Mouse (Mus musculus) activated CD4-positive, CD25-positive, alpha-beta regulatory T cell (primary cell): Measurements from ENCODE around the gene Gm5458. TPM values are rescaled to one million over a fixed set of nuclear protein-coding genes. Genes with fewer than 3 reads are reported as not detected.

Experiments used
- polyA plus RNA-seq, 2 experiments: library from polyadenylated mRNA; unstranded; fragments of 100-300 nt; shearing (Covaris generic); gene quantifications; one replicate each; pipeline ENCODE4 v1.2.1; 2017

The Gm5458 gene
- polyA plus RNA-seq: not detected

GRCm38 (mm10) chr14:19602481-19602880 lies at the start of gene Gm5458:
Gene Gm5458 (minus strand): TSS chr14:19602581.

GRCm38 (mm10) chr14:19584804-19585667 lies 17.3 kb downstream of the Gm5458 start, which contains the start of gene Gm2237:
Gene Gm2237 (minus strand): TSS chr14:19585135.

GRCm38 (mm10) chr14:19549863-19550262 lies 52.5 kb downstream of the Gm5458 start, which contains the start of gene Gm2244:
Gene Gm2244 (minus strand): TSS chr14:19549963.

Other genes with a start within 250 kb of the Gm5458 start
- 10 to 100 TPM in 1 of 2 experiments, 1 to 10 TPM in 1; 5.4 to 19.1 TPM for gene Gm21738, start 183.7 kb downstream of the Gm5458 start, polyA plus RNA-seq
- gene Gm2244, start 52.6 kb downstream of the Gm5458 start, polyA plus RNA-seq: not detected
- 1 to 10 TPM; 4.3 to 9.4 TPM for gene Gm2237, start 17.4 kb downstream of the Gm5458 start, polyA plus RNA-seq
- gene Nid2, start 148.7 kb upstream of the Gm5458 start, polyA plus RNA-seq: 1 to 10 TPM; 1.8 to 7.5 TPM
- gene Rtraf, start 221.2 kb upstream of the Gm5458 start, polyA plus RNA-seq: 100 to 1,000 TPM; 136 to 143 TPM